Mouse (Mus musculus) C2C12 (cell line): ENCODE measurements around the gene Pgap2.

Experiments
- CEBPB ChIP-seq: IDR thresholded peaks from one replicate; pipeline ENCODE4 v1.6.1; 2011; ENCODE audit warnings: low read depth, mild to moderate bottlenecking, control low read depth, moderate library complexity
- CTCF ChIP-seq: IDR thresholded peaks from one replicate; pipeline ENCODE4 v1.5.1; 2011; ENCODE audit not compliant: control insufficient read depth, insufficient read depth, insufficient read length
- MAX ChIP-seq: IDR thresholded peaks from one replicate; pipeline ENCODE4 v1.6.1; 2011; ENCODE audit warnings: mild to moderate bottlenecking, control low read depth
- MYOD1 ChIP-seq: IDR thresholded peaks from one replicate; pipeline ENCODE4 v1.6.1; 2011; ENCODE audit warnings: low read depth; ENCODE audit not compliant: control insufficient read depth, insufficient read length
- USF1 ChIP-seq: IDR thresholded peaks from one replicate; pipeline ENCODE4 v1.6.1; 2011; ENCODE audit warnings: low read depth, mild to moderate bottlenecking, control low read depth, moderate library complexity

DNA sequence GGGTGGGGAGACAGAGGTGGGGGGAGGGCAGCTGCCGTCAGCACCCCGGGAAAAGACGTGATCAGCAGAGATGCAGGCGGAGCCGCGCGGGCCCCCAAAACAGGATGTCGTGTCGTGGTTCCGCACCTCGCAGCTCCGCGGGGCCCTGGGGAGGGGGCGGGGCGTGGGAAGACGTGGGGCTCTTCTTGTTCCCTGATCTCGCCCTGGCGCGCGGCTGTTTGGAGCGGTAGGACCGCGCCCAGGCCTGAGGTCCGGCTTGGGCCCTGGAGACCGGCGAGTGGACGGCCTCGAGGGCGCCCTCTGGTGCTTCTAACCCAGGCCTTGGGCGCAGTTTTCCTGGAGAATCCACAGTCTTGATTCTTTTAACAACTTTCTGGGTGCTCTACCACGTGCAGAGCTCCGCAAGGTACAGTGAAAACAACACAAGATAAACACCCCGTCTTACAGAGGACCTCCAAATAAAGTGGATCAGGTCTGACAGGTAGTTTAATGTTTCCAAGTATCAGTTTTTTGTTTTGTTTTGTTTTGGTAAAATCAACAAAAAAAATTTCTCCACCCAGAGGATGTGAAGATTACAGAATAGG is 40.7 kb downstream of the Pgap2 start:
- peak; percentile 38 for TF ChIP-seq MAX
- TF ChIP-seq CTCF, result peak; percentile 72
- peak; percentile 15 for TF ChIP-seq USF1
- TF ChIP-seq CEBPB, result no peak
- no peak for TF ChIP-seq MYOD1
